Mouse (Mus musculus) central nervous system, embryonic 11.5 days (tissue): ENCODE measurements around the gene 2310079G19Rik. TPM values are rescaled to one million over a fixed set of nuclear protein-coding genes. Genes with fewer than 3 reads are reported as not detected.

Source experiments
- polyA plus RNA-seq: library from polyadenylated mRNA; depleted of rRNA; stranded (reverse); fragments of >200 nt; gene quantifications from 2 replicates; pipeline ENCODE4 v1.2.3, GENCODE M21; 2012; rRNA removed

The 2310079G19Rik gene
- polyA plus RNA-seq = not detected in 2 replicates

GRCm38 (mm10) chr16:88627566-88627965, at the start of gene 2310079G19Rik:
Gene 2310079G19Rik, minus strand, starts transcription at chr16:88627666.

GRCm38 (mm10) chr16:88671571-88671970, 44.1 kb upstream of the 2310079G19Rik start, which contains the start of gene Krtap27-1:
Gene Krtap27-1, minus strand, starts transcription at chr16:88671671.

GRCm38 (mm10) chr16:88647358-88647846, 19.9 kb upstream of the 2310079G19Rik start, which contains the start of gene Krtap26-1:
Gene Krtap26-1, minus strand, starts transcription at chr16:88647796.

GRCm38 (mm10) chr16:88611922-88612321, 15.5 kb downstream of the 2310079G19Rik start, which contains the start of gene Krtap24-1:
Gene Krtap24-1, minus strand, starts transcription at chr16:88612279.

Other genes starting within 250 kb of the 2310079G19Rik start
- gene Cldn17, start 120.7 kb downstream of the 2310079G19Rik start, polyA plus RNA-seq = not detected in 2 replicates
- 0.12 and 0.83 TPM in 2 replicates for gene Cldn8, start 64.5 kb downstream of the 2310079G19Rik start, polyA plus RNA-seq
- not detected in 2 replicates for gene Krtap24-1, start 15.4 kb downstream of the 2310079G19Rik start, polyA plus RNA-seq
- not detected in 2 replicates for gene Krtap26-1, start 20.1 kb upstream of the 2310079G19Rik start, polyA plus RNA-seq
- not detected in 2 replicates for gene Krtap27-1, start 44.0 kb upstream of the 2310079G19Rik start, polyA plus RNA-seq
- gene 2310061N02Rik, start 80.3 kb upstream of the 2310079G19Rik start, polyA plus RNA-seq = not detected in 2 replicates
- gene Krtap13-1, start 101.2 kb upstream of the 2310079G19Rik start, polyA plus RNA-seq = not detected in 2 replicates
- gene Krtap13, start 124.0 kb upstream of the 2310079G19Rik start, polyA plus RNA-seq = not detected in 2 replicates
- not detected in 2 replicates for gene 2310034C09Rik, start 131.2 kb upstream of the 2310079G19Rik start, polyA plus RNA-seq
- not detected in 2 replicates for gene 2310057N15Rik, start 146.5 kb upstream of the 2310079G19Rik start, polyA plus RNA-seq
- not detected in 2 replicates for gene Gm5965, start 150.2 kb upstream of the 2310079G19Rik start, polyA plus RNA-seq
- not detected in 2 replicates for gene Gm20741, start 184.6 kb upstream of the 2310079G19Rik start, polyA plus RNA-seq
- gene Krtap15, start 192.5 kb upstream of the 2310079G19Rik start, polyA plus RNA-seq = not detected in 2 replicates
- gene Krtap14, start 198.5 kb upstream of the 2310079G19Rik start, polyA plus RNA-seq = not detected in 2 replicates
- not detected in 2 replicates for gene Krtap19-1, start 241.7 kb upstream of the 2310079G19Rik start, polyA plus RNA-seq
- gene Krtap19-2, start 246.6 kb upstream of the 2310079G19Rik start, polyA plus RNA-seq = not detected in 2 replicates